Mouse (Mus musculus) embryonic facial prominence, embryonic 14.5 days (tissue): ENCODE data around the gene Reck. TPM values are rescaled to one million over a fixed set of nuclear protein-coding genes. Genes with fewer than 3 reads are reported as not detected.

Experiments
- ATAC-seq: fragments of 200-750 bp; cut with Nextera tagmentation; 2 replicates; pipeline ENCODE4 v1.8.0; 2017; ENCODE audit warnings: low read depth, moderate number of reproducible peaks, moderate TSS enrichment
- DNase-seq: peaks from one replicate; pipeline ENCODE4 v3.0.0-alpha.2; 2015; ENCODE audit warnings: low spot score
- H3K27ac ChIP-seq: fragments of 300-500 bp; sonication (generic); replicated peaks from 2 replicates; pipeline ENCODE4 v1.5.1; 2014; ENCODE audit warnings: low read depth, mild to moderate bottlenecking, low read length, moderate library complexity
- H3K27me3 ChIP-seq: fragments of 300-500 bp; sonication (generic); replicated peaks from 2 replicates; pipeline ENCODE4 v1.6.1; 2014; ENCODE audit warnings: low read length; ENCODE audit not compliant: control insufficient read depth, insufficient read depth
- H3K36me3 ChIP-seq: fragments of 300-500 bp; sonication (generic); 2 replicates; pipeline ENCODE4 v1.6.1; 2014; ENCODE audit warnings: low read length, mixed read lengths; ENCODE audit not compliant: control insufficient read depth, insufficient read depth
- H3K4me1 ChIP-seq: fragments of 300-500 bp; sonication (generic); 2 replicates; pipeline ENCODE4 v1.6.1; 2014; ENCODE audit warnings: antibody characterized with exemption, low read length; ENCODE audit not compliant: control insufficient read depth, insufficient read depth
- H3K4me2 ChIP-seq: fragments of 300-500 bp; sonication (generic); 2 replicates; pipeline ENCODE4 v1.6.1; 2014; ENCODE audit warnings: low read depth, mild to moderate bottlenecking, low read length, moderate library complexity, mixed read lengths
- H3K4me3 ChIP-seq: fragments of 300-500 bp; sonication (generic); 2 replicates; pipeline ENCODE4 v1.5.1; 2014; ENCODE audit warnings: low read depth, mild to moderate bottlenecking, low read length
- H3K9ac ChIP-seq: fragments of 300-500 bp; sonication (generic); 2 replicates; pipeline ENCODE4 v1.6.1; 2014; ENCODE audit warnings: low read depth, mild to moderate bottlenecking, low read length, moderate library complexity, mixed read lengths
- H3K9me3 ChIP-seq: fragments of 300-500 bp; sonication (generic); 2 replicates; pipeline ENCODE4 v1.6.1; 2016; ENCODE audit warnings: low read length; ENCODE audit not compliant: control insufficient read depth
- WGBS: fragments of 180-500 bp; shearing (Covaris S2); extraction: QIAGEN DNeasy Blood & Tissue Kit; methylation state at CpG from one replicate; pipeline ENCODE4 v1.1.7; 2014; 5-methylcytosine and 5-hydroxymethylcytosine counted together
- polyA plus RNA-seq: library from polyadenylated mRNA; unstranded; fragments of >200 nt; fragmentation: Nextera tagmentation; extraction: Ambion mirVana; gene quantifications from 2 replicates; pipeline ENCODE4 v1.2.1, GENCODE M21; 2014

Gene Reck
- polyA plus RNA-seq, 1 experiment from 2014 or later = 42.3 TPM

DNA sequence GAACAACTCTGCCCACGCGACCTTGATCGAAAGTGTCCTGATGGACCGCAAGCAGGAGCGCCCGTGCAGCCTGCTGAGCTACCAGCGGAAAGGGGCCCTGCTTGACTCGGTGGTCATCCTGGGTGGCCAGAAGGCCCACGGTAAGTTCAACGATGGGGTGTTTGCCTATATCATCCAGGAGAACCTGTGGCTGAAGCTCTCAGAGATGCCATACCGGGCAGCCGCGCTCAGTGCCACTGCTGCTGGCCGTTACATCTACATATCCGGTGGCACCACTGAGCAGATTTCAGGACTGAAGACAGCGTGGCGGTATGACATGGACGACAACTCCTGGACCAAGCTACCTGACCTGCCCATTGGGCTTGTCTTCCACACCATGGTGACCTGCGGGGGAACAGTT, 109.0 kb downstream of the Reck start:
- Histone ChIP-seq H3K9ac (no peak overlapping the region), H3K4me3 (no peak overlapping the region), H3K4me1 (peaks cover 7% of the 10 kb centered on the region), H3K4me2 (no peak overlapping the region), H3K9me3 (no peaks in the 10 kb centered on the region), H3K27ac (no peak overlapping the region), H3K36me3 (no peaks in the 10 kb centered on the region), H3K27me3 (no peaks in the 10 kb centered on the region)
- no peak for ATAC-seq
- WGBS = 91% methylated on average over 19 of the region's 19 CpGs
- DNase-seq = no peak

GRCm38 (mm10) chr4:43988976-43989375, 113.6 kb downstream of the Reck start:
- no peaks in the 10 kb centered on the region for H3K27me3 ChIP-seq
- H3K36me3 ChIP-seq = no peaks in the 10 kb centered on the region
- no peak overlapping the region for H3K27ac ChIP-seq
- no peaks in the 10 kb centered on the region for H3K9me3 ChIP-seq
- no peak overlapping the region for H3K4me2 ChIP-seq
- H3K9ac ChIP-seq = no peak overlapping the region
- DNase-seq (no peak), ATAC-seq (no peak)
- no peaks in the 10 kb centered on the region for H3K4me1 ChIP-seq
- 96% methylated on average over 3 of the region's 3 CpGs for WGBS
- H3K4me3 ChIP-seq = no peak overlapping the region

GRCm38 (mm10) chr4:43993072-43993471, 117.7 kb downstream of the Reck start:
- Histone ChIP-seq H3K4me3 (no peak overlapping the region), H3K27ac (no peak overlapping the region), H3K9me3 (no peaks in the 10 kb centered on the region), H3K27me3 (no peaks in the 10 kb centered on the region), H3K4me2 (no peak overlapping the region), H3K9ac (no peak overlapping the region), H3K36me3 (no peaks in the 10 kb centered on the region), H3K4me1 (no peaks in the 10 kb centered on the region)
- DNase-seq (no peak), ATAC-seq (no peak)
- 89% methylated on average over 11 of the region's 11 CpGs for WGBS

DNA sequence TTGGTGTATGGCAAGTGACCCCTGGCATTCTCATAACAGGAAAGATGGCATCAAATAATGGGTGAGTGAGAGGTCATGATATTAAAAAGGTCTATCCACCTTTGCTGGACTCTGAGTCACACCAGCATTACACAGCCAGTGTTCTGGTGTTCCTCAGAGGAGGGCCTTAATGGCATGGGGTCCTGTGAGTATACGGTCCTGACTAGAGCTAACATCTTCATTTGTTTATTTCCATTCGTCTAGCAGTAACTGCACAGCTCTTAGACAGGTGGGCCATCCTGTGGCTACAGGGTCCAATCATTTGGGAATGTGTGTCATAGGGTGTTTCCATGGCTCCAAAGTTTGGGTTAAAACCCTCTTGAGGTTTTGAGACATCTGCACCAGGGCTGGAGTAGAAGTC, 119.0 kb downstream of the Reck start:
- Histone ChIP-seq H3K9me3 (no peaks in the 10 kb centered on the region; the same call in 1 of the 2 replicates), H3K4me2 (no peak overlapping the region), H3K4me3 (no peak overlapping the region), H3K36me3 (no peaks in the 10 kb centered on the region), H3K4me1 (no peaks in the 10 kb centered on the region), H3K9ac (no peak overlapping the region), H3K27me3 (no peaks in the 10 kb centered on the region), H3K27ac (no peak overlapping the region)
- no peak for ATAC-seq
- 70% methylated on average over 2 of the region's 2 CpGs for WGBS
- no peak for DNase-seq

Other genes starting within 250 kb of the Reck start
- gene Npr2, start 243.6 kb upstream of the Reck start, polyA plus RNA-seq = 23.0 and 24.6 TPM in 2 replicates
- 1.5 and 4.0 TPM in 2 replicates for gene Spag8, start 221.9 kb upstream of the Reck start, polyA plus RNA-seq
- gene Hint2, start 219.1 kb upstream of the Reck start, polyA plus RNA-seq = 80.2 and 86.2 TPM in 2 replicates
- 2.7 and 3.4 TPM in 2 replicates for gene Tmem8b, start 206.6 kb upstream of the Reck start, polyA plus RNA-seq
- 3.9 and 4.3 TPM in 2 replicates for gene Fam221b, start 206.4 kb upstream of the Reck start, polyA plus RNA-seq
- gene Olfr70, start 174.7 kb upstream of the Reck start, polyA plus RNA-seq = not detected in 2 replicates
- gene Olfr71, start 165.3 kb upstream of the Reck start, polyA plus RNA-seq = 0.10 and 0.37 TPM in 2 replicates
- gene Hrct1, start 148.3 kb upstream of the Reck start, polyA plus RNA-seq = 1.4 and 2.1 TPM in 2 replicates
- 0.04 and 0.05 TPM in 2 replicates for gene Spaar, start 145.5 kb upstream of the Reck start, polyA plus RNA-seq
- gene Olfr159, start 104.5 kb upstream of the Reck start, polyA plus RNA-seq = not detected in 2 replicates
- not detected in 2 replicates for gene Olfr156, start 51.6 kb upstream of the Reck start, polyA plus RNA-seq
- gene Olfr157, start 35.3 kb upstream of the Reck start, polyA plus RNA-seq = not detected in 2 replicates
- not detected in 2 replicates for gene Olfr155, start 24.0 kb upstream of the Reck start, polyA plus RNA-seq
- 121 and 129 TPM in 2 replicates for gene Glipr2, start 81.9 kb downstream of the Reck start, polyA plus RNA-seq
- not detected in 2 replicates for gene Ccin, start 108.0 kb downstream of the Reck start, polyA plus RNA-seq
- 254 and 258 TPM in 2 replicates for gene Clta, start 128.9 kb downstream of the Reck start, polyA plus RNA-seq
- gene Gne, start 208.6 kb downstream of the Reck start, polyA plus RNA-seq = 27.6 and 29.0 TPM in 2 replicates